Mouse (Mus musculus): ENCODE results near the gene Lingo3. TPM values are rescaled to one million over a fixed set of nuclear protein-coding genes. Genes with fewer than 3 reads are reported as not detected.

Lingo3 gene
- total RNA-seq, 2 experiments from 2014 or later = 0.99 to 1.5 TPM

DNA sequence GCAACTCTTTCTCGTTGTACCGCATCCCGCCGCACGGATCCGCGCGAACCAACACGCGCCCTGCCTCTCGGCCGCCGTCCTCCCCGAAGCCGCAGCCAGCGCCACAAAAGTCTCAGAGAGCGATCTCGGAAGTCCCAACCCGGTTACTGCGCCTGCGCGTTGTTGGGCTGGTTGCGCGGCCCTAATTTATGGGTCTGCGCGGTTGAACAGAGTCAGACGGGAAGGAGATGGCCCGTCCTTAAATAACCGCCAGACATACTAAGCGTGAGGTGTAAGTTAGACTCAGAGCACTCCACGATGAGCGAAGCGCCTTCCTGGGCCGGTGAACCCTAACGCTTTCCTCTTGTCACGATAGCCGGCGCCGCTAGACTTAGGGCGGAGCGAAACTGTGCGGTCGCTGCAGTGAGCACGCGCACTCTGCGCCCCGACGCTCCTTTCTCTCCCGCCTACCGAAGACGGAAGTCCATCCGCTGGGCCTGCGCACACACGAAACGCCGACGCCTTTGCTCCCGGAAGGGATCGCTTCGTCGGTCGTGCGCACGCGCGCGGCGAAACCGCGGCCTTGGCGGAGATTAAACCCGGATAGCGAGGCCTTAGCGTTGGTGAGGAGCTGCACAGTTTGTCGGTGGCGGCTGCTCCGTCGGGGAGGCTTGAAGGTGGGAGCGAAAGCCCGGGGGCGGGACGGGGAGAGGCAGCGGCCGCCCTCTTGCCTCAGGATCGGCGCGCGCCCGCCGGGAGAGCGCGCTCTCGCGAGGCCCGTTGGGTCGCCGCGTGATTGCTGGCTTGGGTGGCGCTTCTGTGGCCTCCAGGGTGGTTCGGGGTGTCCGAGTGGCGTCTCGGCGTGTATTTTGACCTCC, 45.5 kb downstream of the Lingo3 start, which contains the start of the genes Sf3a2 and Plekhj1:
TSS of gene Sf3a2 (plus strand) at position 49 of the 857 bp plus-strand sequence.
TSS of gene Plekhj1 (minus strand) at position 477 of the 857 bp plus-strand sequence.
- DNase-seq = peak; percentile 96

DNA sequence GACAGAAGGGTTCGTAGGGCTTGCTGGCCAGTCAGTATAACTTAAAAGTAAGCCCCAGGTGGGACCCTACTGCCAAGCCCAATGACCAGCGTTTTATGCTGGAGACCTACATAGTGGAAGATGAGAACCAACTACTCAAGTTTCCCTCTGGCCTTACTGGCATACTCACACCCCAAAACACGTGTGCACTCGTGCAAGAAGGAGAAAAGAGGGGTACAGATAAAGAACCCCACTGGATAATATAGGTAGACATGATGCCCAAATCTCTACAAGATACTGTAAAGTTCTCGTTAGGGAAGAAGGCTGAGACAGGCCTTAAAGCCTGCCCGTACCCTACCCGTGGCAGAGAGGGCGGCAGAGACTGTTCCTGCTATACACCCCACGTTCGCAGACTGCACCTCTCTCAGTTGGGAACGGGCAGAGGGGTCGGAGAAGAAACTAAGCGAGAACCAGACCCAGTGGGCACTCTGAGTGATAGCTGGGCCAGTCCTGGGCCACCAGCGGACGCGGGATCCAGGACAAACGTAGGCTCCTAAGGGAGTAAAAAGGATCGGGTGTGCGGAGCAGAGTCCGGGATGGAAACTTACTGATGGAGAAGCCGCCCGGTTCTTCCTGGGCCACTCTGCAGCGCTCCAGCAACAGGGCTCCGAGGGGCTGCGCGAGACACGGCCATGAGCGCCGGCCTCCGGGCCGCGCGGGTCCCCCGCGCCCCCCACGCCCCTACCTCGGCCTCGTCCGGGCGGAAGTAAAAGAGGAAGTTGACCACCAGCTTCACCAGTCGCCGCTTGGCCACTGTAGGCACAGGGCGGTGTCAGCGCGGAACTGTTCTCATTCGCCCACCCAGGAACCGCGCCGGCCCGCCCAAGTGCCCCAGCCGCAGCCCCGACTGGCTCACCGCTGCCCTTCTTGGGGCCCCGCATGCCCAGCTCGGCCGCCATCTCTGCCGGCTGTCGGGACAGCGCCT, 46.4 kb downstream of the Lingo3 start:
- no peak for DNase-seq

DNA sequence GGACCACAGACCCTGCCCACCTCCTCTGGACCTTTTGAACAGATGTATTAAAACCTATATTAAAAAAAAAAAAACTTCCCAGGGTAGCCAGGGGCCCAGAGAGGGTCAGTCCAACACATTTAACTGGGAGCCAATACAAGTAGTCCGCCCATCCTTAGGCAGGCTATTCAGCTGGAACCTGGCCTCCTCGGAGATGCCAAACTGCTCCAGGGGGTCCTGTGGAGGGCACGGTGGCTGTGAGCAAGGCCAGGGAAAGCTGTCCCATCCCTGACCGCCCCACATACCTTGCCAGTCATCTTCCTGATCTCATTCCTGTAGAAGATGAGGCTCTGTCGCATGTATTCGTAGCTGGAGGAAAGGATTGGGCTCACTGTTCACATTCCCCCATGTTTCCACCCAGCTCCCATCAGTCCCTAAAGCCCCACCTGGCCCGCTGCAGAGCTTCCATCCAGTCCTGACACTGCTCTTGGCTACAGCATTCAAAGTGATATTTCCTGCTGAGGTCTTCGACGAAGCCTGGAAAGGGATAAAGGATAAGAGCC, 47.5 kb downstream of the Lingo3 start:
- no peak for DNase-seq

DNA sequence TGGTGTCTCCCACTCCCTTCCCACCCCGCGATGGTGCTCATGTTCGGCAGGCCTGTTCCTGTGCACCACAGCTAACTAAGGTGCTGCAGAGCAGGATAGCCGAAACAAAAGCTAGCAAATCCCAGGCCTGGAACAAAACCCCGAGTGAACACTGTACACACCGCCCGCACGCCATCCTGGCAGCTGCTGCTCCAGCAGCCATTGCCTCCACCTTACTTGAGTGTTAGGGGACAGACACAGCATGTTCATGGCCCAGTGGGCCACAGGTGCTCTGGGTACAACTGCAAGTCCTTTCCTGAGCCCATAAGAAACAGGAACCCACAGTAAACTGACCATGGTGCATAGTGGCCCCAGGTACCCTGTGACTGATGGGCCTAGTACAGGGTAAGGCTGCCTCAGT, 49.1 kb downstream of the Lingo3 start:
- DNase-seq = no peak

DNA sequence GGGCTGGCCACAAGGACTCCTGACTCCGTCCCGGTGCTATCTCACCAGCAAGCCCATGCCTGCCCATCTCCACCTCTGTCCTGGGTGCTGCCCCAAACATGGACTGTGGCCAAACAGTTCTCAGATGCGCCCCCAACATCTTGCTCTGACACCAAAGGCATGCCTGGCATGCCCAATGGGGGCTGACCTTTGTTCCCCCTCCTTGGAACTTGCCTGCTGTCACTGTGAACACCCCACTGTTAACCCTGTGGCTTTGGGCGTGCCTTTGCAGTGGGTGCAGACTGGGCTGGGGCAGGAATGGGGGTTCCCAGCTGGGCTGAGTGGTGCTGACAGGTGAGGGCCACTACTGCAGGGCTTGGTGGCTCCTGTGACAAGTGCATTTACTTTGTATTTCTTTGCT, 50.0 kb downstream of the Lingo3 start:
- DNase-seq = no peak

DNA sequence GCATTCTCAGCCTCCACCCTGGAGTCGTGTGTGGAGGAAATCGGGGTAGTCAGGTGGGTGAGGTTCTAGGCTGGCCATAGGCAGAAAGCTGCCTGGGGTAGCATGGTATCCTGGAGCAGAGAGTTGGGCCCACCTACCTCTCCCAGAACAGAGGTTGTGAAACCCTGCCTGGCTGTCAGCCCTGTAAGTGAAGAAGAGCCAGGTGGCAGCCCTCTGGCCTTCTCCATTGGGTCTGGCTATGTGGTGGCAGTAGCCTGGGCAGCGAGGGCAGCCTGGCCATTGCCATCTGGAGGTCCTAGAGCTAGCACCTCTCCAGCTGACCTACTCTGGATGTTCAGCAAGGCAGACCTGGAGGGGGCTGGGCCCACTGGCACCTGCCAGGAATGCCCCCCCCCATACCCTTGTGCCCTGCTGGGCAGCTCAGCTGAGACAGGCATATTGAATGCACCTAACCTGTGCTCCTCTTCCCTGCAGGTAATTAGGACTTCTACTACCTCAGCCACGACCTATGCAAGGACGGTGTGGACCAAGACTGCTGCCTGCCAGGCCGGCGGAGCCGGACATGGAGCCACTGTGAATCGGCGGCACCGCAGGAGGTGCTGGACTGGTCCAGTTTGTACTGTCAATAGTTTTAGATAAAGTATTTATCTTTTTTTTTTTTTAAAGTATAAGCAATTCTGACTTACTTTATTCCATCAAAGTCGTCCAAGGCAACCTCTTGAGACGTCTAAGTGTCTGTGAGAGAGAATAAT, 50.6 kb downstream of the Lingo3 start:
- no peak for DNase-seq

DNA sequence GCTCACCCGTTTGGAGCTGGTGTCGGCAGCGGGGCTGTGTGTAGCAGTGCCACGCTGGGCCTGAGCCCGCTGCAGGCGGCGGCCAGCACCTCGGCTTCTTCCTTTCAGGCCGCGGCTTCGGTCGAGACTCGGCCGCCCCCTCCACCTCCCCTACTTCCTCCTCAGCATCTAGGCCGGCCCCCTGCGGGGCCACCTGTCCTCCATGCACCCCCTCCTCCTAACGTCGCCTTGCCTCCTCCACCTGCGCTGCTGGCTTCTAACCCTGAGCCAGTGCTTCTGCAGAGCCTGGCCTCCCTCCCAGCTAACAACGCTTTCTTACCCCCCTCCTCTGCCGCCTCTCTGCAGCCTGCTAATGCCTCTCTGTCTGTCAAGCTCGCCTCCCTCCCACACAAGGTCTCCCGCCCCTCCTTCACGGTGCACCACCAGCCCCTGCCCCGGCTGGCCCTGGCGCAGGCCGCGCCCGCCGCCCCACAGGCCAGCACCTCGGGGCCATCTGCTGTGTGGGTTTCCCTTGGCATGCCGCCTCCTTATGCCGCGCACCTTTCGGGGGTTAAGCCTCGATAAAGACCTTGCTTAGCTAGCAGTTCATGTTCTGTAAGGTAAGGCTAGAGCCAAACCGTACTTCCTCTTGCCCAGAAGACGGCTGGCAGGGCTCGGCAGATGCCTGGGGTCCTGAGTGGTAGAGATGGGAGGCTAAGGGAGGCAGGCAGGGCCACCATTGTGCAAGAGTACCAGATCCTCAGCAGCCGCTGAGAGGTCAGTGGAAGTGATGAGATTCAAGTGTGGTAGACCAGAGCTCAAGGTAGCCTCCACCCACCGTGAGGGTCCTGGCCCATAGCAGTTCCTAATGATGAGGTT, 51.4 kb downstream of the Lingo3 start:
- DNase-seq = no peak

DNA sequence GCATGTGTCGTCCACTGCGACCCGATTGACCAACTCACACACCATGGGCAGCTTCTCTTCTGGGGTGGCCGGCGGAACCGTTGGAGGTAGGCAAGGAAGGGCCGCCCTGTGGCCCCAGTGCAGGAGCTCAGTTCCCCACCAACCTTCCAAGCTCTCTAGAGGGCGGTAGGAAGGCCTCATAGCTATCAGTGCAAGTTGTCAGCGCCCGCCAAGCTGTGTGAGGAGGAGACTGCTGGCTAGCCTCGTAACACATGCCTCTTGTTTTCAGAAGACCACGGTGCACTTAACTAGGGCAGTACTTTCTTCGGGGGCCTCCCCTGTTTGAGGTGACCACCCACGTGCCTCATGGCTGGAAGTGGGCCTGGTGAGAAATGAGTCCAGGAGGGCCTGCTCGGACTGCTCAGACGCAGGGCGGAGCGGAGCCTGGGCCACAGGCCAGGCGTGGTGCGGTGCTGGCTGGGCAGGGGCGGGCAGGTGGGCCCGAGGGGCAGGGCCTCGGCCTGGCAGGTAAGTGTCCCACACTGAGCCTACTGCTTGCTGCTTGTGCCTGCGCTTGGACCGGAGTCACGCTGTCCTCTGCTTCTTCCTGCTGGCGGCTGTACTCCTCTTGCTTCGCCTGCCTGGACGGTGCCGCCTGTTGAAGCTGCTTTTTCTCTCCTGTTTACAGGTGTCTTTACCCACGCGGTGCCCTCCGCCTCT, 52.2 kb downstream of the Lingo3 start:
- DNase-seq = no peak

DNA sequence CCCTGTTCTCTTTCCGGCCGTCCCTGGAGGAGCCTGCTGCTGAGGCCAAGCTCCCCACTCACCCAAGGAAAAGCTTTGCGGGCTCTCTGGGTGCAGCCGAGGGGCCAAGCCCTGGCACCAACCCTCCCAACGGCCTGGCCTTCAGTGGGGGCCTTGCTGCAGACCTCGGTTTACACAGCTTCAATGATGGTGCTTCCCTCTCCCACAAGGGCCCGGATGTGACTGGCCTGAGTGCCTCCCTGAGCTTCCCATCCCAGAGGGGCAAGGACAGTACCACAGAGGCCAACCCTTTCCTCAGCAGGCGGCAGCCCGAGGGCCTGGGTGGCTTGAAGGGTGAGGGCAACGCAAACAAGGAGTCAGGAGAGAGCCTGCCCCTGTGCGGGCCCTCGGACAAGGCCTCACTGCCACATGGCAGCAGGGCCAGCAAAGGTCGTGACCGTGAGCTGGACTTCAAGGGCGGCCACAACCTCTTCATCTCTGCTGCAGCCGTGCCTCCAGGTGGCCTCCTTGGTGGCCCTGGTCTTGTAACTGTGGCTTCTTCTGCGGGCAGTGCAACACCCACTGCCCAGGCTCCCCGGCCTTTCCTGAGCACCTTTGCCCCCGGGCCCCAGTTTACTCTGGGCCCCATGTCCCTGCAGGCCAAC, 53.0 kb downstream of the Lingo3 start:
- peak; percentile 62 for DNase-seq

DNA sequence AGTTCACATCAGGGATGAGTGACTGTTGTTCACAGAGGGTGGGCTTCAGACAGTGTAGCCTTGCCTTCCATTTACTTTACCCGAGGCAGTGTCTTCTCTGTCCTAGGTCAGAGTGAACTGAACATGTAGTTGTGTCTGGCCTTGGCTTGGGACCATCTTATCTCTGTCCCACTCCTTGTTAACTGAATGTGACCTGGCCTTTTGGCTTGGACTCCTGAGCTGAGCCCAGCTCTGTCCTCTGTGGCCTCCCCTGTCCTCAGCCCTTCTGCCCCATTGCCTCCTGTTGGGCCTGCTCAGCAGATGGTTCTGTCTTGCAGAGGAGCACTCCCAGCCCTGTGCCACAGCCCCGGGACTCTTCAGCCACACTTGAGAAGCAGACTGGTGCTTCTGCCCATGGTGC, 56.3 kb downstream of the Lingo3 start:
- no peak for DNase-seq

DNA sequence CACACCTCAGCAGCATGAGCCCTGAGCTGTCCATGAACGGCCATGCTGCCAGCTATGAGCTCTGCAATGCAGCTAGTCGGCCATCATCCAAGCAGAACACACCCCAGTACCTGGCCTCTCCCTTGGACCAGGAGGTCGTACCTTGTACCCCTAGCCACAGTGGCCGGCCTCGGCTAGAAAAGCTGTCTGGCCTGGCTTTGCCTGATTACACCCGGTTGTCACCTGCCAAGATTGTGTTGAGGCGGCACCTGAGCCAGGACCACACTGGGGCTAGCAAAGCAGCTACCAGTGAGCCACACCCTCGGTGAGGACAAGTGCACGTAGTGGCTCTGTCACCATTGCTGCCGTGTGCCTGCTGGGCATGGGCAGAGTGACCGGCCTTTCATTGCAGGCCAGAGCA, 57.9 kb downstream of the Lingo3 start:
- DNase-seq = no peak

DNA sequence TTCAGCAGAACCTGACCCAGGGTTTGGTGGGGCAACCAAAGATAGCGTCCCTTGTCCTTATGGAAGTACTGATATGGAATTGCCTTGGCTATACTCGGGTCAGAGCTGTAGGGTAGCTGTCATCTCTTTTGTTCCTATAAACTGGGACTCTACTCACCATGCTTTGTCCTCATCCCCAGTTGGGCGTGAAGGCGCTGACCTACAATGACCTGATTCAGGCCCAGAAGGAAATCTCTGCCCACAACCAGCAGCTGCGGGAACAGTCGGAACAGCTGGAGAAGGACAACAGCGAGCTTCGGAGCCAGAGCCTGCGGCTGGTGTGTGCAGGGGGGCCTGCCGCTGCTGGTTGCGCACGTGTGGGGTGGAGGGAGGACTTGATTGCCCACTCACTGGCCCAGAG, 59.0 kb downstream of the Lingo3 start:
- no peak for DNase-seq

DNA sequence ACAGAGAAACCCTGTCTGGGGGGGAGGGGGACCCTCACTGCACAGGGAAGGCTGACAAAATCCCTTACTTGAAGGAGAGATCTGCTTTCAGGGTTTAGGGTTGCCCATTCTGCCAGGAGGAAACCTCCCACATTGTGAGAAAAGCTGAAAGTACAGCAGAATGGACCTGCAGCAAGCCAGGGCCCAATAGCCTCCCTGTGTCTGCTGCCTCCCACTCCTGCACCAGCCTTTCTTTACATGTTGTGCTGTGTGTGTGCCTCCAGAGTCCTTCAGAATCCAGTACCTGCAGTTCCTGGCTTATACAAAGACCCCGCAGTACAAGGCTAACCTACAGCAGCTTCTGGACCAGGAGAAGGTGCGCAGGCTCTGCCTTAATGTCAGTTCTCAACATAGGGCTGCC, 59.5 kb downstream of the Lingo3 start:
- DNase-seq = no peak

Small RNA genes lying within 50 kb of the gene (microRNA-seq; reads per million reads assigned to microRNA genes)
- 1.8 reads per million for gene Mir1982

Other genes with a start within 250 kb of the Lingo3 start
- gene Scamp4, start 241.2 kb downstream of the Lingo3 start, total RNA-seq (2021) = 10 to 100 TPM; 41.8 to 42.3 TPM
- gene Adat3, start 241.2 kb downstream of the Lingo3 start, total RNA-seq (2021) = 1 to 10 TPM; 3.9 to 5.1 TPM
- 1 to 10 TPM; 1.6 to 2.7 TPM for gene Gm49322, start 238.0 kb downstream of the Lingo3 start, total RNA-seq (2021)
- gene Csnk1g2, start 221.2 kb downstream of the Lingo3 start, total RNA-seq (2021) = 100 to 1,000 TPM; 121 to 131 TPM
- gene Btbd2, start 187.0 kb downstream of the Lingo3 start, total RNA-seq (2021) = 10 to 100 TPM; 50.4 to 65.3 TPM
- gene Mknk2, start 165.9 kb downstream of the Lingo3 start, total RNA-seq (2021) = 100 to 1,000 TPM; 249 to 298 TPM
- 10 to 100 TPM; 17.7 to 20.1 TPM for gene Mob3a, start 142.1 kb downstream of the Lingo3 start, total RNA-seq (2021)
- 10 to 100 TPM in 1 of 2 experiments, 1 to 10 TPM in 1; 6.9 to 13.1 TPM for gene Izumo4, start 141.9 kb downstream of the Lingo3 start, total RNA-seq (2021)
- 10 to 100 TPM; 64.7 to 82.6 TPM for gene Ap3d1, start 101.8 kb downstream of the Lingo3 start, total RNA-seq (2021)
- 10 to 100 TPM; 64.5 to 80.9 TPM for gene Dot1l, start 88.8 kb downstream of the Lingo3 start, total RNA-seq (2021)
- 10 to 100 TPM; 45.2 to 50.5 TPM for gene Sf3a2, start 45.8 kb downstream of the Lingo3 start, total RNA-seq (2021)
- 10 to 100 TPM; 50.0 to 63.2 TPM for gene Plekhj1, start 45.4 kb downstream of the Lingo3 start, total RNA-seq (2021)
- gene Amh, start 38.8 kb downstream of the Lingo3 start, total RNA-seq (2021) = under 1 TPM; 0.57 to 0.79 TPM
- 10 to 100 TPM in 1 of 2 experiments, 1 to 10 TPM in 1; 9.8 to 24.0 TPM for gene Jsrp1, start 30.5 kb downstream of the Lingo3 start, total RNA-seq (2021)
- 100 to 1,000 TPM; 700 to 820 TPM for gene Oaz1, start 17.4 kb downstream of the Lingo3 start, total RNA-seq (2021)
- 10 to 100 TPM; 35.3 to 37.8 TPM for gene Lsm7, start 11.2 kb upstream of the Lingo3 start, total RNA-seq (2021)
- gene Sppl2b, start 11.2 kb upstream of the Lingo3 start, total RNA-seq (2021) = 10 to 100 TPM; 25.3 to 39.8 TPM
- under 1 TPM; 0.09 to 0.12 TPM for gene Tmprss9, start 27.8 kb upstream of the Lingo3 start, total RNA-seq (2021)
- gene Timm13, start 56.9 kb upstream of the Lingo3 start, total RNA-seq (2021) = 100 to 1,000 TPM; 271 to 285 TPM
- 10 to 100 TPM; 14.5 to 16.5 TPM for gene Lmnb2, start 74.2 kb upstream of the Lingo3 start, total RNA-seq (2021)
- gene Gadd45b, start 86.0 kb upstream of the Lingo3 start, total RNA-seq (2021) = 10 to 100 TPM; 11.7 to 44.5 TPM
- gene Gng7, start 170.9 kb upstream of the Lingo3 start, total RNA-seq (2021) = 1 to 10 TPM; 5.4 to 6.4 TPM
- gene Diras1, start 181.6 kb upstream of the Lingo3 start, total RNA-seq (2021) = 1 to 10 TPM; 2.8 to 3.4 TPM
- gene Slc39a3, start 193.4 kb upstream of the Lingo3 start, total RNA-seq (2021) = 10 to 100 TPM; 28.5 to 32.8 TPM
- 100 to 1,000 TPM; 190 to 191 TPM for gene Sgta, start 216.1 kb upstream of the Lingo3 start, total RNA-seq (2021)
- gene Thop1, start 226.0 kb upstream of the Lingo3 start, total RNA-seq (2021) = 10 to 100 TPM; 31.8 to 42.4 TPM